Mouse (Mus musculus): Measurements from ENCODE around the gene Klhl11.

DNA sequence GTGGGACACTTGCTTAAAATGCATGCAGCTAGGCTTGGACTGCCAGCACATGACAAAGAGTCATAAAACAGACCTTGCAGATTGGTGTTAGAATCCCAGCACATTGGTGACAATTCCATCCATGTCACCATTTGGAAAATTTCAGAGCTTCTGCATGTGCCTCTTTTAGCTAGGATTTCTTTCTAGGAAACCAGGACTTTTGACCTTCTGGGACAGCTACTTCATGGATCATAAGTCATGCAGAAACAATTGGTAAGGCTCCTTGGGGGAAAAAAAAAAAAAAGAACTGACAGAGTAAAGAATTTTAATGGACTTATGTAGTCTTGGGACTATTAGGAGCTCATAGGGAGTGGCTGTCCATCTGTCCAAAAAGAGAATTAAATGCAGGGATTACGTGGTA, 34.6 kb downstream of the Klhl11 start:
- TF ChIP-seq POLR2A (IDR thresholded peaks at IDR 0.05; ENCODE audit: insufficient read depth, low read depth, low read length) = no peak
- no peak for TF ChIP-seq CTCF (IDR thresholded peaks at IDR 0.05; ENCODE audit: insufficient read depth, low read depth, low read length)
